In the genomic region with DNA sequence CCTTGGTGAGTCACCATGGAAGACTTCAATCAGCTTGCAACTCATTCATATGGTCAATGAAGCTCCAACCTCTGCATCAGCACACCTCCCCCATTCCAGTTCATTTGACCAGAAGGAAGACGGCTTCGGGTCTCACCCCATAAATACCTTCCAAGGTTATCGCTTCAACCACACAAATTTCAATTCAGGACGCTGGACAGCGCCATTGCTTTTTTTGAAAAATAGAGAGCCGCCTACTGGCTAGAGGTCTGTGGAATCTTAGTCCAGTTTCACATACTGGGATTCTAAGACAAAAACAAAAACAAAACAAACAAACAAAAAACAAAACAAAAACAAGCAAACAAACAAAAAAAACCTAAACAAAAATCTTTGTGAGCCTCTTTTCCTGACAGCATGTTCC, we compare ENCODE assay signal across 13 mouse cellular contexts. TPM values are rescaled to one million over a fixed set of nuclear protein-coding genes. Genes with fewer than 3 reads are reported as not detected.
DNase-seq lines count a peak whose midpoint lies in the region; ATAC-seq and TF ChIP-seq lines count a peak whose summit lies in the region.
"Had no signal": no experiment of that assay in that cellular context is flagged by ENCODE, and none has a peak within 500 bp of the region (broad histone marks: within the 10 kb centered on the region; RNA-seq: fewer than 3 reads in every experiment).

No protein-coding gene starts in this region.

- no peak for TF ChIP-seq POLR2A in cerebellum, adult 2 months (IDR thresholded peaks at IDR 0.05; ENCODE audit: borderline replicate concordance, insufficient read depth, low read length)

- H3K4me3 ChIP-seq in cerebellum, adult 2 months (replicated peaks; ENCODE audit: insufficient read depth, low read depth, low read length): no peak overlapping the region
- H3K4me3 ChIP-seq: limb, embryonic 15.5 days; myocyte had no signal

- H3K4me1 ChIP-seq in cerebellum, adult 2 months (ENCODE audit: control insufficient read depth, insufficient read depth, low read length): no peaks in the 10 kb centered on the region
- H3K4me1 ChIP-seq: limb, embryonic 15.5 days had no signal

- TF ChIP-seq CTCF in cerebellum, adult 2 months (IDR thresholded peaks at IDR 0.05; ENCODE audit: borderline replicate concordance, insufficient read depth, low read depth, low read length): no peak

- H3K27me3 ChIP-seq in cerebellum, adult 2 months (ENCODE audit: control insufficient read depth, insufficient read depth, low read length): no peaks in the 10 kb centered on the region
- H3K27me3 ChIP-seq: limb, embryonic 15.5 days had no signal

- ATAC-seq in erythroblast, adult 5-6 weeks (replicated peaks; ENCODE audit: low FRiP score, poor library complexity, severe bottlenecking): no peak
- ATAC-seq: activated CD4-positive, CD25-positive, alpha-beta regulatory T cell, adult 4 months had no signal

- DNase-seq in adrenal gland, postnatal 14 days: peak; percentile 32
- DNase-seq in adrenal gland, postnatal 4 days (ENCODE audit: low spot score in 2 of 2): no peak
- DNase-seq in kidney, postnatal 4 days: peak; percentile 65 to 68
- no peak for DNase-seq in kidney, adult 18-20 months
- peak; percentile 14 for DNase-seq in Muller cell, postnatal 12 days (ENCODE audit: inconsistent ontology term)
- DNase-seq in forelimb bud, embryonic 11.5 days (ENCODE audit: low read depth, low spot score): peak; percentile 72
- no peak for DNase-seq in cerebellum, adult 2 months
- DNase-seq: spleen, adult 18-20 months had no signal

- 33% methylated on average over 6 of the region's 6 CpGs for WGBS in cerebellum, adult 2 months

- H3K27ac ChIP-seq in cerebellum, adult 2 months (ENCODE audit: insufficient read depth, low read length): no peak overlapping the region
- H3K27ac ChIP-seq: limb, embryonic 15.5 days had no signal

RNA-seq across cellular contexts. Expression of gene Kcnmb2, which starts 39.2 kb away (rescaled TPM):
- total RNA-seq in adrenal gland, postnatal 14 days (2021): 2.6 and 3.4 TPM in 2 replicates
- 10 to 100 TPM in 1 of 2 experiments, 1 to 10 TPM in 1; 5.9 to 10.1 TPM for total RNA-seq in adrenal gland, postnatal 4 days (2021)
- polyA plus RNA-seq in cerebellum, adult 2 months (2012; rRNA removed): 1.3 and 1.9 TPM in 2 replicates
- total RNA-seq in erythroblast, adult 5-6 weeks (2015; ENCODE audit: low replicate concordance): not detected in 2 replicates
- total RNA-seq in erythroblast, adult 5-6 weeks (2017; ENCODE audit: low replicate concordance): not detected in 2 replicates
- total RNA-seq: common myeloid progenitor, adult 5-6 weeks had no signal
- polyA plus RNA-seq: myocyte had no signal

Comparison
In these comparisons a context has a peak if more than half of its experiments do, and no peak if none do; other contexts are left out.
1. DNase-seq: peak in adrenal gland, postnatal 14 days (single experiment), kidney, postnatal 4 days (2 of 2), Muller cell, postnatal 12 days (single experiment) and forelimb bud, embryonic 11.5 days (single experiment); none in adrenal gland, postnatal 4 days (0 of 2), kidney, adult 18-20 months (single experiment) and cerebellum, adult 2 months (0 of 2).